Mouse (Mus musculus) bone marrow macrophage, adult 2 months (primary cell): ENCODE data around the gene Cpeb1.

Experiments used
- CTCF ChIP-seq: IDR thresholded peaks from 2 replicates; pipeline ENCODE4 v1.5.1; 2012; ENCODE audit warnings: low read depth, mild to moderate bottlenecking, low read length, moderate library complexity
- POLR2A ChIP-seq: IDR thresholded peaks from 2 replicates; pipeline ENCODE4 v1.6.1; 2012; ENCODE audit warnings: mild to moderate bottlenecking, low read depth, low read length, borderline replicate concordance

DNA sequence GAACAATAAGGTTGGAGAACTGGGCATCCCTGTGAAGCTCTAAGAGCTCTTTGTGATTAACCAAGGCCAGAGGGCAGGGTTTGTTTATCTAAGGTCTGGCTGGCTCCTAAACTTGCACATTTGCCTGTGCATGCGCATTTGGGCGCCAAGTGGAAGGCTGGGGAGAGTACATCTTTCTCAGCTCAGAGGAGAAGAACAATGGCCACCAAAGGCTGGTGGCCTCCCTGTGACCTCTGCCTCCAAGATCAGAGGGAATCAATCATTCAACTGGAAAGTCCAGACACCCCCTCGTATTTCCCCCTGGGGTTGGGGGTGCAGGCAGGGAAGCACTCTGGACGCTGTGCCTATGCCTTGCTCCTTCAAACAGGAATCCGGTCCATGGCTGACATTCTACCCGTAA lies 41.9 kb upstream of the Cpeb1 start:
- TF ChIP-seq POLR2A, result no peak
- no peak for TF ChIP-seq CTCF
